8 mouse cellular contexts compared by ENCODE assay signal in genomic region chr8:85841489-85841795, GRCm38 (mm10). TPM values are rescaled to one million over a fixed set of nuclear protein-coding genes. Genes with fewer than 3 reads are reported as not detected.
DNase-seq lines count a peak whose midpoint lies in the region; ATAC-seq and TF ChIP-seq lines count a peak whose summit lies in the region.

No protein-coding gene starts in this region.

- under 1% methylated on average over 4 of the region's 4 CpGs for whole genome bisulfite sequencing in kidney, embryonic 14.5 days
- 3% methylated on average over 4 of the region's 4 CpGs for WGBS in lung, postnatal 0 days
- 0% methylated on average over 4 of the region's 4 CpGs for WGBS in stomach, postnatal 0 days

- H3K36me3 ChIP-seq in kidney, embryonic 14.5 days (ENCODE audit: control insufficient read depth, insufficient read depth, low read length): peaks cover 6% of the 10 kb centered on the region; the same call in 1 of the 2 replicates
- H3K36me3 ChIP-seq in lung, postnatal 0 days (ENCODE audit: insufficient read depth, low read length): no peaks in the 10 kb centered on the region
- H3K36me3 ChIP-seq in stomach, postnatal 0 days (ENCODE audit: control insufficient read depth, insufficient read depth, low read length): no peaks in the 10 kb centered on the region; the same call in 1 of the 2 replicates

- peak overlapping the region; percentile 90 for H3K9ac ChIP-seq in kidney, embryonic 14.5 days (ENCODE audit: low read depth, low read length)
- peak overlapping the region; percentile 89 for H3K9ac ChIP-seq in lung, postnatal 0 days (replicated peaks; ENCODE audit: low read depth)
- peak overlapping the region; percentile 89 for H3K9ac ChIP-seq in stomach, postnatal 0 days (ENCODE audit: low read length)

- TF ChIP-seq EP300 in lung, postnatal 0 days (IDR thresholded peaks at IDR 0.05): no peak
- no peak for TF ChIP-seq EP300 in stomach, postnatal 0 days (optimal IDR thresholded peaks at IDR 0.05)

- no peak for DNase-seq in kidney, adult 11 months
- peak; percentile 15 for DNase-seq in lung, postnatal 0 days (ENCODE audit: low spot score)
- peak; percentile 20 for DNase-seq in stomach, postnatal 0 days (ENCODE audit: low spot score)
- no peak for DNase-seq in ovary, adult 18-20 months (ENCODE audit: low spot score)
- DNase-seq in Muller cell, postnatal 12 days (ENCODE audit: inconsistent ontology term): no peak

- peak overlapping the region; percentile 75 for H3K4me2 ChIP-seq in kidney, embryonic 14.5 days (replicated peaks; ENCODE audit: low read depth, low read length)
- H3K4me2 ChIP-seq in lung, postnatal 0 days (replicated peaks; ENCODE audit: low read depth, low read length): peak overlapping the region; percentile 64
- H3K4me2 ChIP-seq in stomach, postnatal 0 days (replicated peaks; ENCODE audit: low read depth): peak overlapping the region; percentile 75

- ATAC-seq in kidney, embryonic 14.5 days (ENCODE audit: low FRiP score, low TSS enrichment): no peak
- ATAC-seq in hematopoietic stem cell, adult 5-6 weeks (replicated peaks in 1 of 2; ENCODE audit: insufficient read depth in 1 of 2, low FRiP score in 2 of 2, low TSS enrichment in 1 of 2, low read depth in 1 of 2, poor library complexity in 2 of 2, severe bottlenecking in 2 of 2): peak; percentile 51 to 70; a peak in 3 of 4 replicates
- ATAC-seq in lung, postnatal 0 days: no peak
- no peak for ATAC-seq in stomach, postnatal 0 days (ENCODE audit: low FRiP score, low TSS enrichment)

- H3K9me3 ChIP-seq in kidney, embryonic 14.5 days (ENCODE audit: control insufficient read depth, low read length): no peaks in the 10 kb centered on the region
- H3K9me3 ChIP-seq in lung, postnatal 0 days (ENCODE audit: low read length): no peaks in the 10 kb centered on the region
- H3K9me3 ChIP-seq in stomach, postnatal 0 days (ENCODE audit: control insufficient read depth, low read length): no peaks in the 10 kb centered on the region

- H3K4me3 ChIP-seq in kidney, embryonic 14.5 days (ENCODE audit: low read length): peak overlapping the region; percentile 93
- H3K4me3 ChIP-seq in brown adipose tissue, adult 24 weeks (ENCODE audit: insufficient read depth, low read depth, low read length): peak overlapping the region; percentile 86
- H3K4me3 ChIP-seq in lung, postnatal 0 days (ENCODE audit: low read depth, low read length): peak overlapping the region; percentile 89
- peak overlapping the region; percentile 88 for H3K4me3 ChIP-seq in stomach, postnatal 0 days (ENCODE audit: low read depth, low read length)

- H3K27ac ChIP-seq in kidney, embryonic 14.5 days (ENCODE audit: low read depth, low read length): peak overlapping the region; percentile 96; the same call in 1 of the 2 replicates
- H3K27ac ChIP-seq in brown adipose tissue, adult 24 weeks (replicated peaks; ENCODE audit: low read depth, low read length): peak overlapping the region; percentile 97
- peak overlapping the region; percentile 98 for H3K27ac ChIP-seq in lung, postnatal 0 days (ENCODE audit: low read length)
- peak overlapping the region; percentile 99 for H3K27ac ChIP-seq in stomach, postnatal 0 days (replicated peaks)

- no peaks in the 10 kb centered on the region for H3K27me3 ChIP-seq in kidney, embryonic 14.5 days (ENCODE audit: control insufficient read depth, insufficient read depth, low read length)
- no peaks in the 10 kb centered on the region for H3K27me3 ChIP-seq in lung, postnatal 0 days (replicated peaks; ENCODE audit: insufficient read depth, low read length)
- no peaks in the 10 kb centered on the region for H3K27me3 ChIP-seq in stomach, postnatal 0 days (ENCODE audit: control insufficient read depth, insufficient read depth, low read length)

- no peaks in the 10 kb centered on the region for H3K4me1 ChIP-seq in kidney, embryonic 14.5 days (ENCODE audit: control insufficient read depth, insufficient read depth, low read length)
- peaks cover 8% of the 10 kb centered on the region; the same call in 1 of the 2 replicates for H3K4me1 ChIP-seq in brown adipose tissue, adult 24 weeks (ENCODE audit: control insufficient read depth, insufficient read depth, insufficient read length, low read length)
- peaks cover 5% of the 10 kb centered on the region; the same call in 1 of the 2 replicates for H3K4me1 ChIP-seq in lung, postnatal 0 days (ENCODE audit: insufficient read depth, low read depth, low read length)
- no peaks in the 10 kb centered on the region; the same call in 1 of the 2 replicates for H3K4me1 ChIP-seq in stomach, postnatal 0 days (replicated peaks; ENCODE audit: control insufficient read depth, insufficient read depth)

- TF ChIP-seq CTCF in lung, postnatal 0 days (IDR thresholded peaks at IDR 0.05): no peak
- no peak for TF ChIP-seq CTCF in stomach, postnatal 0 days (IDR thresholded peaks at IDR 0.05; ENCODE audit: low read depth)

RNA-seq across cellular contexts. Expression of gene Phkb, which starts 0.7 kb away (rescaled TPM):
- polyA plus RNA-seq in kidney, embryonic 14.5 days (2014; fragmentation: Nextera tagmentation; extraction: Ambion mirVana): 72.4 and 73.8 TPM in 2 replicates
- 57.7 and 64.5 TPM in 2 replicates for polyA plus RNA-seq in brown adipose tissue, adult 24 weeks (2012; ENCODE audit: insufficient read depth, insufficient read length, missing spikeins)
- total RNA-seq in hematopoietic stem cell, adult 5-6 weeks (2017): 33.7 and 53.0 TPM in 2 replicates
- 26.9 and 29.2 TPM in 2 replicates for polyA plus RNA-seq in lung, postnatal 0 days (2015; fragmentation: Nextera tagmentation; extraction: Ambion mirVana)
- polyA plus RNA-seq in stomach, postnatal 0 days (2015; fragmentation: Nextera tagmentation; extraction: Ambion mirVana): 21.3 and 26.4 TPM in 2 replicates

RNA-seq across cellular contexts. Expression of gene Itfg1, which starts 0.7 kb away (rescaled TPM):
- 67.0 and 90.0 TPM in 2 replicates for polyA plus RNA-seq in kidney, embryonic 14.5 days (2014; fragmentation: Nextera tagmentation; extraction: Ambion mirVana)
- 40.4 and 45.0 TPM in 2 replicates for polyA plus RNA-seq in brown adipose tissue, adult 24 weeks (2012; ENCODE audit: insufficient read depth, insufficient read length, missing spikeins)
- total RNA-seq in hematopoietic stem cell, adult 5-6 weeks (2017): 37.1 and 37.4 TPM in 2 replicates
- 59.8 and 65.5 TPM in 2 replicates for polyA plus RNA-seq in lung, postnatal 0 days (2015; fragmentation: Nextera tagmentation; extraction: Ambion mirVana)
- 53.2 and 55.8 TPM in 2 replicates for polyA plus RNA-seq in stomach, postnatal 0 days (2015; fragmentation: Nextera tagmentation; extraction: Ambion mirVana)

Comparison
In these comparisons a context has a peak if more than half of its experiments do, and no peak if none do; other contexts are left out.
1. ATAC-seq: peak in hematopoietic stem cell, adult 5-6 weeks (2 of 2); none in kidney, embryonic 14.5 days (single experiment), lung, postnatal 0 days (single experiment) and stomach, postnatal 0 days (single experiment).
2. DNase-seq: peak in lung, postnatal 0 days (single experiment) and stomach, postnatal 0 days (single experiment); none in kidney, adult 11 months (single experiment), ovary, adult 18-20 months (single experiment) and Muller cell, postnatal 12 days (single experiment).
3. Peak in every context shown above with its lines, with median percentiles within 50 percentile points of each other: H3K27ac ChIP-seq, H3K4me2 ChIP-seq, H3K4me3 ChIP-seq and H3K9ac ChIP-seq.